7 mouse cellular contexts compared by ENCODE assay signal in genomic region chr12:108422858-108423631, GRCm38 (mm10). TPM values are rescaled to one million over a fixed set of nuclear protein-coding genes. Genes with fewer than 3 reads are reported as not detected.
A peak's percentile ranks its signal among the peaks of the same experiment; 100 is the strongest.
DNase-seq lines count a peak whose midpoint lies in the region; ATAC-seq lines count a peak whose summit lies in the region.

No protein-coding gene starts in this region.

- no peaks in the 10 kb centered on the region for H3K9me3 ChIP-seq in embryonic facial prominence, embryonic 11.5 days (replicated peaks; ENCODE audit: control insufficient read depth, low read length)
- no peaks in the 10 kb centered on the region for H3K9me3 ChIP-seq in limb, embryonic 12.5 days
- no peaks in the 10 kb centered on the region for H3K9me3 ChIP-seq in midbrain, embryonic 14.5 days (ENCODE audit: control insufficient read depth, low read length)

- no peaks in the 10 kb centered on the region for H3K27me3 ChIP-seq in embryonic facial prominence, embryonic 11.5 days (ENCODE audit: control insufficient read depth, insufficient read depth, low read length)
- H3K27me3 ChIP-seq in limb, embryonic 12.5 days = peaks cover 13% of the 10 kb centered on the region; the same call in 1 of the 2 replicates
- H3K27me3 ChIP-seq in midbrain, embryonic 14.5 days (ENCODE audit: control insufficient read depth, insufficient read depth, low read length) = no peaks in the 10 kb centered on the region

- DNase-seq in adrenal gland, postnatal 4 days (ENCODE audit: low spot score in 2 of 2) = peak; percentile 81 to 82
- peak; percentile 86 for DNase-seq in embryonic facial prominence, embryonic 11.5 days (ENCODE audit: low spot score)
- DNase-seq in heart, adult 8-10 months (ENCODE audit: low spot score) = peak; percentile 82
- peak; percentile 82 to 86 for DNase-seq in kidney, adult 8-10 months
- peak; percentile 94 for DNase-seq in midbrain, embryonic 14.5 days
- peak; percentile 26 to 42 for DNase-seq in spleen, postnatal 36 days (ENCODE audit: low spot score in 2 of 2)

- H3K4me2 ChIP-seq in embryonic facial prominence, embryonic 11.5 days (ENCODE audit: low read depth, low read length) = peak overlapping the region; percentile 69
- peak overlapping the region; percentile 76 for H3K4me2 ChIP-seq in limb, embryonic 12.5 days
- H3K4me2 ChIP-seq in midbrain, embryonic 14.5 days (ENCODE audit: low read length) = peak overlapping the region; percentile 72

- peak overlapping the region; percentile 91 for H3K9ac ChIP-seq in embryonic facial prominence, embryonic 11.5 days (replicated peaks; ENCODE audit: low read length)
- H3K9ac ChIP-seq in limb, embryonic 12.5 days (replicated peaks) = peak overlapping the region; percentile 90
- H3K9ac ChIP-seq in midbrain, embryonic 14.5 days (replicated peaks; ENCODE audit: low read length) = peak overlapping the region; percentile 84

- H3K36me3 ChIP-seq in embryonic facial prominence, embryonic 11.5 days (replicated peaks; ENCODE audit: control insufficient read depth, insufficient read depth, low read depth, low read length) = no peaks in the 10 kb centered on the region
- H3K36me3 ChIP-seq in limb, embryonic 12.5 days = no peaks in the 10 kb centered on the region
- H3K36me3 ChIP-seq in midbrain, embryonic 14.5 days (ENCODE audit: control insufficient read depth, insufficient read depth, low read length) = no peaks in the 10 kb centered on the region

- H3K4me1 ChIP-seq in embryonic facial prominence, embryonic 11.5 days (ENCODE audit: control insufficient read depth, insufficient read depth, low read length) = no peaks in the 10 kb centered on the region; the same call in 1 of the 2 replicates
- peaks cover 18% of the 10 kb centered on the region for H3K4me1 ChIP-seq in limb, embryonic 12.5 days (replicated peaks)
- H3K4me1 ChIP-seq in midbrain, embryonic 14.5 days (ENCODE audit: control insufficient read depth, insufficient read depth, low read length) = peaks cover 25% of the 10 kb centered on the region

- peak; percentile 97 for ATAC-seq in embryonic facial prominence, embryonic 11.5 days (replicated peaks; ENCODE audit: insufficient number of reproducible peaks, low FRiP score, low TSS enrichment, low read depth)
- peak; percentile 91 for ATAC-seq in limb, embryonic 12.5 days (ENCODE audit: insufficient number of reproducible peaks, insufficient read depth, low FRiP score, low TSS enrichment, low read depth)
- ATAC-seq in midbrain, embryonic 14.5 days (ENCODE audit: low FRiP score, low TSS enrichment) = peak; percentile 92

- H3K4me3 ChIP-seq in embryonic facial prominence, embryonic 11.5 days (ENCODE audit: low read depth, low read length) = peak overlapping the region; percentile 84
- H3K4me3 ChIP-seq in limb, embryonic 12.5 days (replicated peaks) = peak overlapping the region; percentile 87
- H3K4me3 ChIP-seq in midbrain, embryonic 14.5 days (replicated peaks; ENCODE audit: low read depth, low read length) = peak overlapping the region; percentile 83

- H3K27ac ChIP-seq in embryonic facial prominence, embryonic 11.5 days (replicated peaks; ENCODE audit: low read depth, low read length) = peak overlapping the region; percentile 86
- H3K27ac ChIP-seq in limb, embryonic 12.5 days = peak overlapping the region; percentile 84
- peak overlapping the region; percentile 95 for H3K27ac ChIP-seq in midbrain, embryonic 14.5 days (replicated peaks; ENCODE audit: low read depth, low read length)

- WGBS in embryonic facial prominence, embryonic 11.5 days = under 1% methylated on average over 84 of the region's 90 CpGs
- WGBS in limb, embryonic 12.5 days = under 1% methylated on average over 83 of the region's 90 CpGs
- WGBS in midbrain, embryonic 14.5 days = under 1% methylated on average over 78 of the region's 90 CpGs

RNA-seq across cellular contexts. Expression of gene Eml1, which starts 52.3 kb away (rescaled TPM):
- 10 to 100 TPM; 33.6 to 34.6 TPM for total RNA-seq in adrenal gland, postnatal 4 days (2021)
- polyA plus RNA-seq in embryonic facial prominence, embryonic 11.5 days (2014; fragmentation: Nextera tagmentation; extraction: Ambion mirVana) = 64.1 and 69.7 TPM in 2 replicates
- 10 to 100 TPM; 65.1 to 92.0 (median 80.7) TPM for total RNA-seq in heart, adult 8-10 months (2022)
- 41.4 and 43.8 TPM in 2 replicates for polyA plus RNA-seq in limb, embryonic 12.5 days (2016; fragmentation: Nextera tagmentation; extraction: Ambion mirVana)
- polyA plus RNA-seq in midbrain, embryonic 14.5 days (2014; fragmentation: Nextera tagmentation; extraction: Ambion mirVana) = 45.2 and 49.3 TPM in 2 replicates

Comparison
In these comparisons a context has a peak if more than half of its experiments do, and no peak if none do; other contexts are left out.
1. Peak in every context shown above with its lines: DNase-seq, ATAC-seq, H3K4me3 ChIP-seq and H3K27ac ChIP-seq.
2. DNase-seq: peak in every context shown above with its lines; median percentile 94 in midbrain, embryonic 14.5 days; 86 in embryonic facial prominence, embryonic 11.5 days; 84 in kidney, adult 8-10 months; 82 in heart, adult 8-10 months; 82 in adrenal gland, postnatal 4 days; 34 in spleen, postnatal 36 days.